Mouse (Mus musculus) heart, postnatal 14 days (tissue): ENCODE data around the gene Ddx3x. TPM values are rescaled to one million over a fixed set of nuclear protein-coding genes. Genes with fewer than 3 reads are reported as not detected.
"Not testable (repeated sequence)": the region's sequence is repeated elsewhere in the genome, so short reads cannot be mapped to it uniquely, and the experiment has no call there.

Source experiments
- DNase-seq, 2 experiments: peaks; one replicate each; pipeline ENCODE4 v3.0.0; 2021 to 2022
- intact Hi-C: fragments of 180-260 bp; cut with DNase I; formaldehyde crosslinking; loops from one replicate; pipeline ENCODE4 v1.15.1; 2025
- total RNA-seq, 2 experiments: library from RNA; stranded (reverse); gene quantifications; 2 replicates each; pipeline ENCODE4 v1.2.3; 2021

The Ddx3x gene
- total RNA-seq, 2 experiments from 2014 or later: 131 to 194 TPM

GRCm38 (mm10) chrX:13278996-13279395 lies 1.8 kb upstream of the Ddx3x start:
- no peak for DNase-seq
- intact Hi-C loops: no loop called here

DNA sequence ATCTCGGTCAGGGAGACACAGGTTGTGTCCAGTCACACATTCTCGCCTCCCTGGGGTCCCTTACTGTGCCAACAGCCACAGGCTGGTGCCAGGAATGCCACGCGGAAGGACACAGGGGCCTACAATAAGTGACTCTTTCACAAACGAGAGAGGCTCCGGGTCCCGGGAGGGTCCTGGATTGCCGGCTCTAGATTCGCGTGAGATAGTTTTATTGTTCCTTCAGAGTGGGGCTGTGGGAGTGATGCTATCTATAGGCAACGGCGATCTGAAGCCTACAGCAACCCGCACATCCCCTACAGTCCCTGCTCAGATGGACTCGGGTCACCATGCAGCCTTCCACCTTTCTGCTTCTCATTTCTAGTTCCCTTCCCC lies 747 bp upstream of the Ddx3x start:
- peak; percentile 31 to 57 for DNase-seq
- intact Hi-C loops: loop anchor here (2.0 to 5.0 kb wide), 3 partner anchors 37 to 377 kb away; no protein-coding TSS in a partner anchor

- intact Hi-C loops: loop anchor here (1.0 to 5.0 kb wide), 4 partner anchors 39 to 376 kb away; no protein-coding TSS in a partner anchor
These were observed 739 bp downstream of the Ddx3x start for GRCm38 (mm10) chrX:13281329-13282088.

GRCm38 (mm10) chrX:13282089-13282850 lies 1.5 kb downstream of the Ddx3x start:
- no peak for DNase-seq
- intact Hi-C loops: loop anchor here (5.0 kb wide), 2 partner anchors 65 to 375 kb away; no protein-coding TSS in a partner anchor

More at GRCm38 (mm10) chrX:13281329-13282088, 739 bp downstream of the Ddx3x start:
- peak; percentile 72 to 81 for DNase-seq

DNA sequence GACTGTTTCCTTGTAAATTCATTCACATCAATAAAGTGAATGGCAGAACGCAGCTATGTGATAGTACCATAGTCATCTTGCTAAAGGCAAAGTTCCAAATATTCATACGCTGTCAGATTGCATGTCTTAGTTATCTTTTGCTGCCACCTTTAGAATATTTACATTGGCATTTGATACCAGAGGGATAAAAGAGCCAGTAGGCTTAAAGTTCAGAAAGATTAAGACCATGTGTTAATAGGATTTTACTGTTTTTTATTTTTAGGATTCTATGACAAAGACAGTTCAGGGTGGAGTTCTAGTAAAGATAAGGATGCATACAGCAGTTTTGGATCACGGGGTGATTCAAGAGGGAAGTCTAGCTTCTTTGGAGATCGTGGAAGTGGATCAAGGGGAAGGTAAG lies 5.0 kb downstream of the Ddx3x start:
- no peak for DNase-seq
- intact Hi-C loops: no loop called here

DNA sequence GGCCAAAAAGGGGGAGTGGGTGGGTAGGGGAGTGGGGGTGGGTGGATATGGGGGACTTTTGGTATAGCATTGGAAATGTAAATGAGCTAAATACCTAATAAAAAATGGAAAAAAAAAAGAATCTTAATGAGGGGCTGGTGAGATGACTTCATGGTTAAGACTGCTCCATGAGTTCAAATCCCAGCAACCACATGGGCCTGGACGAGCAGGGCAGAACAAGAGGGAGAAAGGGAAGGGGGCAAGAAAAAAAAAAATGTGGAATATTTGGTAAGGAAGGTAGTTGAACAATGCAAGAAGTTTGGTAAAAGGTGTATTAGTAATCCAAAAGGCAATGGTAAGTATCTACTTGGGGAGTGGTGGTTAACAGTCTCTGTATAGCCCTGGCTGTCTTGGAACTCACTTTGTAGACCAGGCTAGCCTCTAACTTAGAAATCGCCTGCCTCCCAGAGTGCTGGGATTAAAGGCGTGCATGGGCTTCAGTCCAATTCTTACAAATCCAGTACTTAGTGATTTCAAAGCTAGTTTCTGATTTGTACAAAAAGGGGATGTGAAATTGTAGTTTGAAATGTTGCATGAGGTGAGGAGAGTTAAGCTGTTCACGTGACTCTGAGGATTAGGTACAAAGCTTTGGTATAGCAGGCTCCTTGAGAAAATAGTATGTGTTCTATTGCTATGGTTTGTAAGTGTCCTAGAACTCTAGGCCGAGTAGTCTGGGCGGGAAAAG lies 13.9 kb downstream of the Ddx3x start:
- intact Hi-C loops: no loop called here
- DNase-seq: no peak

- DNase-seq: no peak
- intact Hi-C loops: no loop called here
These were observed 14.4 kb downstream of the Ddx3x start for GRCm38 (mm10) chrX:13295229-13295571.

DNA sequence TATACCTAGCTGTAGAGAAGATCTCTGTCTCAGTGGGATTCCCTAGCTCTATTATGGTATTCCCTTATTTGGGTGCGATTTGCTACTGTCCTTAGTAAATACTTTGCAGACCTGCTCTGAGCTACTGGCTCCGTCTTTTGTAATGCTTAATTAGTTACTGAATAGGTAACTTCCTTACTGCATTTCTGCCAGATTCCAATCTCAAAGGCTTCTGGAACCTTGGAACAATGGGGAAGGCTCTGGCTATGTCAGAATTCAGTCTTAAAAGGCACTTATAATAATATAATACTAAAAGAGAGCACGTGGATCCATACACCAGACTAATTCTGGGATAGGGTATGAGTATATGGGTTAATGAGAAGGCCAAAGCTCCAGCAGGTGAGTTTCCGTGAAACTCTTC lies 15.5 kb downstream of the Ddx3x start:
- intact Hi-C loops, DNase-seq: not testable (repeated sequence)

GRCm38 (mm10) chrX:13306190-13306589 lies 25.4 kb downstream of the Ddx3x start:
- intact Hi-C loops: no loop called here
- DNase-seq: no peak

GRCm38 (mm10) chrX:13311396-13311795 lies 30.6 kb downstream of the Ddx3x start:
- no peak for DNase-seq
- intact Hi-C loops: no loop called here

- intact Hi-C loops: no loop called here
- DNase-seq: no peak
These were observed 48.8 kb downstream of the Ddx3x start for GRCm38 (mm10) chrX:13329611-13330010.

Other genes starting within 250 kb of the Ddx3x start
- 100 to 1,000 TPM; 136 to 154 TPM for gene Usp9x, start 209.5 kb upstream of the Ddx3x start, total RNA-seq
- under 1 TPM; 0.12 to 0.22 TPM for gene Nyx, start 185.1 kb downstream of the Ddx3x start, total RNA-seq